Mouse (Mus musculus): ENCODE measurements around the gene Ica1.

GRCm38 (mm10) chr6:8770341-8770740 is 7.9 kb downstream of the Ica1 start:
- TF ChIP-seq CTCF (IDR thresholded peaks at IDR 0.05; ENCODE audit: extremely low read depth, insufficient read depth, low read length): no peak
- no peak for TF ChIP-seq POLR2A (IDR thresholded peaks at IDR 0.05; ENCODE audit: extremely low read depth, insufficient read depth, low read length)
